Mouse (Mus musculus): Measurements from ENCODE around the gene Chrne.
A peak's percentile ranks its signal among the peaks of the same experiment; 100 is the strongest.

Gene Chrne

DNA sequence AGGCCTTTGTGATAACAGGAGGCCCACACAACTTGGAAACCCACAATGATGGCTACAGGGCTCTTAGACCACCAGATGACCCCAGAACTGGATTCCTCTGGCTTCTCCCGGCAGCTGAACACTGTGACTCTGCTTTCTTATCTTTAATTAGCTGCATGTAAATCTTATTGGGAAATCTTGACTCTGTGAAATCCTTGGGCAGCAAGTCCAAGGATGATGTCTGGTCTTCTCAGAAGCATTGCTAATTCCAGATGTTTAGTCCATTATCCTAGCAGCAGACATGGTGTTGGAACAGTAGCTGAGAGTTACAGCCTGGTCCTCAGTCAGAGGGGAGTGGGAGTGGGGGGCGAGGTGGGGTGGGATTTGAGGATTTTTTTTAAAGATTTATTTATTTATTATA, 9.4 kb upstream of the Chrne start:
- DNase-seq (ENCODE audit: low spot score in 2 of 2): no peak

DNA sequence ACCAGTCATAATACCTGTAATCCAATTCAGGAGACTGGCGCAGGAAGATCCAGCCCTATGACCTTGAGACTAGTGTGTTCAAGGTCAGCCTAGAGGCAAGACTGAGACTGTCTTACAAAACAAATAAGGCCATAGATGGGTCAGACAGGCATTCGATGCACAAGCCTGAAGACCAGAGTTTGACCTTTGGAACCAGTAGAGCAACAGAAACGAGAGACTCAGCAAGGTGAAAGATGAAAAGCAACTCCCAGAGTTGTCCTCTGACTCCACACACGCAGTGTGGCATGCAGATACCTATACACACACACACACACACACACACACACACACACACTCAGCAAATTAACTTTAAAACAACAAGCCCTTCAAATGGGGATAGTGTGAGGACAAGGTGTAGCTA, 7.9 kb upstream of the Chrne start:
- DNase-seq (ENCODE audit: low spot score in 2 of 2): no peak

GRCm38 (mm10) chr11:70625473-70625872, 6.5 kb upstream of the Chrne start:
- peak; percentile 62 to 84 for DNase-seq (ENCODE audit: low spot score in 2 of 2)

GRCm38 (mm10) chr11:70623053-70623742, 4.2 kb upstream of the Chrne start:
- no peak for DNase-seq (ENCODE audit: low spot score in 2 of 2)

DNA sequence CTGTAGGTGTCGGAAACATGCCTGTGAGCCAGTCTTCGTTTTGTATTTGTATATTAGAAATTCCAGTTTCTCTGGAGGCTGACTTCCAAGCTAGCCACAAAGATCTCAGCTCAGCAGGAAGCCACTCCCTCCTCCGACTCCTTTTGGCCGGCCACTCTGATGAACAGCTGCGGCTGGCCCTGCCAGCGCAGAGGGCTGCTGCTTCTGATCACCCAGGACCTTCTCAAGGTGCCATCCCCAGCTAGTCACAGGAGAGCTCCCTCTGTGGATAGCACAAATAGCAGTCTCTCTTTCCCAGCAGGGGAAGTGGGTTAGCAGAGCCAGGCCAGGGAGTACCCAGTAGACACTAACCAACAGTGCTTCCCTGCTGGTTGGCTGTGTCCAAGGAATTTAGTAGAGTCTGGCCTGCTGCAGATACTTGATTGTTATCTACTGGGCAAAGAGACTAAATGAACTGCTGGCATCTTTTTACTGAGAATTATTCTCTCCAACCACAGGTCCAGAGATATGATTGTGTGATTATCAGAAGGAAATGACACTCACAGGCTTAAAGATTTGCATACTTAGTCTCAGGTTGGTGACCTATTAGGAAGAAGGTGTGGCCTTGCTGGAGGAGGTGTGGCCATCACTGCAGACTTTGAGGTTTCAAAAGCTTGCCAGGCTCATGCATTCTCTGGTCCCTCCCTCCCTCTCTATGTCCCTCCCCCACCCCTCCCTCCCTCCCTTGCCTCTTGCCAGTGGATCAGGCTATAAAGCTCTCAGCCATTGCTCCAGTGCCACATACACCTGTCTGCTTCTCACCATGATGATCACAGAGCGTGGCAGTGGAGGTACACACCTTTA, 3.2 kb upstream of the Chrne start:
- no peak for DNase-seq (ENCODE audit: low spot score in 2 of 2)

- peak in 1 of 2 experiments; percentile 68 for DNase-seq (ENCODE audit: low spot score in 2 of 2)
Observed at GRCm38 (mm10) chr11:70615516-70616093, 3.4 kb downstream of the Chrne start, which contains the start of gene 4930544D05Rik. Gene 4930544D05Rik, plus strand, starts transcription at chr11:70615848.

DNA sequence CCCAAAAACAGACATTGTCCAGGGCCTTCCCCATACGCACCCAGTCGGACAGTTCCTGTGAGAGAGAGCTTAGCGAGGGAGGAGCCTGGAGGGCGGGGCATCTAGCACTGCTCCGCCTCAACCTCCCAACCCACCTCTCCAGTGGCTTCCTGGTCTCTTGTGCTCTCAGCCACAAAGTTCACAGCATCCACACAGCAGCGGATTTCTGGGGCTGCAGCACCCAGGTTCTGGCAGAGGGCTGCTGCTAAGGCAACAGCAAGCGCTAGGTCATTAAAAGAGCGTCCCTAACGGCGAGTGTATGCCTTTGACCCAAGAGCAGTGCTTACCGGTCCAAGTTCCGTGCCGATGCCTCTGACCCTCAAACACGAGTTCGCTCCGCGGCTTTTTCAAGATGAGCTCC, 3.9 kb downstream of the Chrne start:
- peak; percentile 68 to 82 for DNase-seq (ENCODE audit: low spot score in 2 of 2)

DNA sequence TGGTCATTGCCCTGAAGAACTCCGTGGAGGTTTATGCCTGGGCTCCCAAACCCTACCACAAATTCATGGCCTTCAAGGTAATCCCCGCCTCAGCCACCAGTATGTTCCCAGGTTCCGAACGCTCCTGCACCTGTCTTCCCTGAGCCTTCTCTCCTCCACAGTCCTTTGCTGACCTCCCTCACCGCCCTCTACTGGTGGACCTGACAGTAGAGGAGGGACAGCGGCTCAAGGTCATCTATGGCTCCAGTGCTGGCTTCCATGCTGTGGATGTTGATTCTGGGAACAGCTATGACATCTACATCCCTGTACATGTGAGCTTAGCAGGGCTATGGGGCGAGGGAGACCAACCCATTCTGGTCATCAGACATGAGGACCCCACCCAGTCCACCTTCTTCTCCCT, 6.5 kb downstream of the Chrne start:
- DNase-seq (ENCODE audit: low spot score in 2 of 2): no peak

DNA sequence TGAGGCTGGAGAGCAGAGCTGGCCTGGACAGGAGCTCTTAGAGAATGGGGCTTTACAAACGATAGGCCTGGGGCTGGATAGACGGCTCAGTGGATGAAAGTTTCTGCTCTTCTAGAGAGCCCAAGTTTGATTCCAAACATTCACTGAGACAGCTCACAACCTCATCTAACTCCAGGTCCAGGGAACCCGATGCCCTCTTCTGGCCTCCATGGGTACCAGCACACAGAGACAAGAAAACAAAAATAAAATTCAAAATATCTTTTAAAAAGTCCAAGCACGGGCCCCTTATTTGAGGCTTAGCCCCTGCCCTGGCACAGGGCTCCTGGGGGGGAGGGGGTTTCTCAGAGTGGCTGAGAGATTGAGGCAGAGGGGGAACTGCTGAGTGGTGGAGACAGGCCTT, 8.3 kb downstream of the Chrne start:
- DNase-seq (ENCODE audit: low spot score in 2 of 2): no peak

GRCm38 (mm10) chr11:70608381-70609066, 10.5 kb downstream of the Chrne start:
- peak; percentile 35 to 79 for DNase-seq (ENCODE audit: low spot score in 2 of 2)

DNA sequence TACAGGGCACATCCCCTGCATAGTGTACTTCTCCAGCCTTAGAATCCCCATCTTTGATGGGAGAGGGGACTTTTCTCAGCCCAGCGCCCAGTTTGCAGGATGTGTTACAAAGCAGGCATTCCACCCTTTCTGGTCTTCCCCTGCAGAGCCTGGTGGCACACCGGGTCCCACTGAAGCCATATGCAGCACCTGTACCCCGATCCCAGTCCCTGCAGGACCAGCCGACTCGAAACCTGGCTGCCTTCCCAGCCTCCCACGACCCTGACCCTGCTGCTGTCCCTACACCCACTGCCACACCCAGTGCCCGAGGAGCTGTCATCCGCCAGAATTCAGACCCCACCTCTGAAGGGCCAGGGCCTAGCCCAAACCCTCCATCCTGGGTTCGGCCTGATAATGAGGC, 11.4 kb downstream of the Chrne start:
- DNase-seq (ENCODE audit: low spot score in 2 of 2): no peak

DNA sequence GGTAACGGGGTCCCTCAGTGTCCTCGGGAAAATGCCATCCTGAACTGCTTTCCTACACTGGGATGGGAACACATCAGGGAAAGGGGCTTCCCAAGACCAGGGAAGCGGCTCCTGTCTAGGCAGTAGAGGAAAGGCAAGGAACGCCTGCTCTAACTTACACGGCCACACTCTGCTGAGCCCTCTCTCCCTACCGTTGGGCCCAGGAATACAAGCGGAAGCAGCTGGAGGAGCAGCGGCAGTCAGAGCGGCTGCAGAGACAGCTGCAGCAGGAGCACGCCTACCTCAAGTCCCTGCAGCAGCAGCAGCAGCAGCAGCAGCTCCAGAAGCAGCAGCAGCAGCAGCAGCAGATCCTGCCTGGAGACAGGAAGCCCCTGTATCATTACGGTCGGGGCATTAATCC, 12.3 kb downstream of the Chrne start:
- peak in 1 of 2 experiments; percentile 57 for DNase-seq (ENCODE audit: low spot score in 2 of 2)

DNA sequence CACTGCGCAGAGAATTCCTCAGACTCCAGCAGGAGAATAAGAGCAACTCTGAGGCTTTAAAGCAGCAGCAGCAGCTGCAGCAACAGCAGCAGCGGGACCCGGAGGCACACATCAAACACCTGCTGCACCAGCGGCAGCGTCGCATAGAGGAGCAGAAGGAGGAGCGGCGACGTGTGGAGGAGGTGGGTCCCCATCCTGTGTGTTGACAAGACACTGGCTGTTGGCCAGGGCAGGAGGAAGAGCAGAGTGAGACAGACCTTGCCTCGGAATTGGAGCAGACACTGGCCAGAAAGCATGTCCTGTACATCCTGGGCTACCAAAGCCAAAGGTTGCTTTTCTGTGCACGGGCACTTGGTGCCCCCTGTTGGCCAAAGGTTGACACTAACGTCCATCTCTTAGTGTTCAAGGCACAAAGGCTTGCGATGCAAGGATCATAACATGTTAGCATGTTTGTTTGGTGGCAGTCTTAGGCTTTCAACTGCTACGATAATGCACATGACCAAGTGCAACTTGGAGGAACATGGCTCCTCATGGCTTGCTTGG, 13.9 kb downstream of the Chrne start:
- peak; percentile 64 to 84 for DNase-seq (ENCODE audit: low spot score in 2 of 2)

DNA sequence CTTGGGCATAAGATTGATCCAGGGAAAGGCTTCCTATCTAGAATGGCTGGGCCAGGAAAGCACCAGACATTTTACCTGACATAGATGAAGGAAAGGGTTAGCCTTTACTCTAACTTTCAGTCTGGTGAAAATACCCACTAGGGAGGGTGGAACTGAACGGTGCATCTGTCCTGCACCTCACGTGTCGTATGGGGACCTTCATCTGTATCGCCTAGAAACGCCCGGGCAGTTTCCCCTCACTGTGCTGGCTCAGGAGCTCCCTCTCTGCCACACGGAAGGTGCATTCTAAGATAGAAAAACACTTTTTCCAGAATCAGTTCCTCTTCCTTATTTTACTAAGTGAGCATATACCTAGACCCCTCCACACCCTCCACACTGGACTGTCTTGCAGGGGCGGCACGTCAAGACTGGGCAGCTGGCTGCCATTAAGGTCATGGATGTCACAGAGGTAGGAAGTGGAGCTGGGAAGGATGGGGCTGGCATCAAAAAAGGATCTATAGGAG, 20.5 kb downstream of the Chrne start:
- no peak for DNase-seq (ENCODE audit: low spot score in 2 of 2)

DNA sequence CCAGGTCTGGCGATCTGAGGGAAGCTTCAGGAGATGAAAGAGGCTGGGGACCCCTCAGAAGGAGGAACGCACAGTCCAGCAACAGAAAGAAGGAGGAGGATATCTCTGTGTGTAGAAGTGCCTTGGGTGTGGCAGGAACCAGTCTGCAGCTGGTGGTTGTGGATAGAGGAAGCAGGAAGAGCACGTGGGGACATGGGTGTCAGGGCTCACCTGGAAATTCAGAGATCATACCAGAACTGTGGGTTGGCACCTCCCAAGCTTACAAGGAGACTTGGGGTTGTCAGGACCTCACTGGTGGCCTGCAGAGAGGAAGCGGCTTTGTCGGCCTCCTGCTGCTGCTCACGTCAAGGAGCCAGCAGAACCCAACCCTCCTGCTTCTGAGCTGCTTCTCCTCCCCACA, 21.7 kb downstream of the Chrne start:
- no peak for DNase-seq (ENCODE audit: low spot score in 2 of 2)

GRCm38 (mm10) chr11:70596094-70596493, 22.9 kb downstream of the Chrne start:
- DNase-seq (ENCODE audit: low spot score in 2 of 2): no peak

- DNase-seq (ENCODE audit: low spot score in 2 of 2): no peak
Observed at GRCm38 (mm10) chr11:70595638-70596037, 23.4 kb downstream of the Chrne start.

GRCm38 (mm10) chr11:70594253-70594989, 24.6 kb downstream of the Chrne start:
- DNase-seq (ENCODE audit: low spot score in 2 of 2): no peak

DNA sequence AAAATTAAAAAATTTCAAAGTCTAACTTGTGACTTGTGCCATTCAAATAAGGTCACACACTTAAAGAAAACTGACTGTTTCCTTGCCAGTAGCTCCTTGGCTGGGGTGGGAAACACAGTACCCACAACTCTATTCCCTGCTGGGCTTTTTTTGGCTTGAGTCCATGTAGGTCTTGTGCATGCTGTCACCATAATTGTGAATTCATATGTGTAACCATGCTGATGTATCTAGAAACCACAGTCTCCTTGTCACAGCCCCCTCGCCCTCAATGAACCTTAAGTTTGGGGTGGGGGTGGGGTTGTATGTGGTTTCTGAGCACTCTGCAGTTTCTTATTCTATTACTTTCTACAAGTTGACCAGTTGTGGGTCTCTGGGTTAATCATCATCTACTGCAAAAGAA, 27.3 kb downstream of the Chrne start:
- no peak for DNase-seq (ENCODE audit: low spot score in 2 of 2)

DNA sequence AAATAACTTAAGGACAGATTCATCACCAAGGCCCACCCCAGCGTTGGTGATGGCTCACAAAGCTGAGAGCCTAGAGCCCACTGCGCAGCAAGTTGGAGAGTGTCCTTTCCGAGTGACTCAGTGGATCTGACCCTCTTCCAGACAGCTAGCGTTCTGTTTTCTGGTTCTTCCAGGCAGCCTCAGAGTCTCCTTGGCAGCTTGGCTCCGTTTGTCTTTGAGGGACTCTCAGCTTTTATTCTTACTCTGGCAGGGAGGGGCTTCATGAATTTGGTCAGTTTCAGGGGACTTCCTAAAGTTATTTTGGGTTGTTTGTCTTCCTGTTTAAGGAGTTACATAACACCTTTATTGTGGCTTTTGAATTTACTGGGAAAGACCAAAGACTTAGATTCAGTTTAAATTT, 32.1 kb downstream of the Chrne start:
- no peak for DNase-seq (ENCODE audit: low spot score in 2 of 2)

GRCm38 (mm10) chr11:70586261-70586660, 32.8 kb downstream of the Chrne start:
- DNase-seq (ENCODE audit: low spot score in 2 of 2): no peak
